ENCODE assay signal across 9 mouse cellular contexts in genomic region chr2:173583455-173583854, GRCm38 (mm10). TPM values are rescaled to one million over a fixed set of nuclear protein-coding genes. Genes with fewer than 3 reads are reported as not detected.
DNase-seq lines count a peak whose midpoint lies in the region; ATAC-seq and TF ChIP-seq lines count a peak whose summit lies in the region.
"Had no signal": no experiment of that assay in that cellular context is flagged by ENCODE, and none has a peak within 500 bp of the region (broad histone marks: within the 10 kb centered on the region; RNA-seq: fewer than 3 reads in every experiment).

No protein-coding gene starts in this region.

- H3K9me3 ChIP-seq in embryonic facial prominence, embryonic 11.5 days (replicated peaks; ENCODE audit: control insufficient read depth, low read length): no peaks in the 10 kb centered on the region
- no peaks in the 10 kb centered on the region for H3K9me3 ChIP-seq in neural tube, embryonic 11.5 days (ENCODE audit: control insufficient read depth, low read length)
- H3K9me3 ChIP-seq: neural tube, embryonic 13.5 days had no signal

- H3K4me3 ChIP-seq in heart, adult 2 months: no peak overlapping the region
- H3K4me3 ChIP-seq in testis, adult 2 months (ENCODE audit: control insufficient read depth, low read depth, low read length): no peak overlapping the region
- H3K4me3 ChIP-seq in embryonic facial prominence, embryonic 11.5 days (ENCODE audit: low read depth, low read length): no peak overlapping the region
- H3K4me3 ChIP-seq in neural tube, embryonic 11.5 days (ENCODE audit: low read depth, low read length): no peak overlapping the region
- H3K4me3 ChIP-seq: neural tube, embryonic 13.5 days had no signal

- H3K27ac ChIP-seq in heart, adult 2 months: no peak overlapping the region
- H3K27ac ChIP-seq in testis, adult 2 months (ENCODE audit: control insufficient read depth, insufficient read depth, low read depth, low read length): no peak overlapping the region
- H3K27ac ChIP-seq in embryonic facial prominence, embryonic 11.5 days (replicated peaks; ENCODE audit: low read depth, low read length): no peak overlapping the region
- H3K27ac ChIP-seq in neural tube, embryonic 11.5 days (ENCODE audit: low read depth, low read length): no peak overlapping the region
- H3K27ac ChIP-seq: neural tube, embryonic 13.5 days had no signal

- 56% methylated on average over 5 of the region's 5 CpGs for WGBS in heart, adult 2 months
- WGBS in embryonic facial prominence, embryonic 11.5 days: 37% methylated on average over 5 of the region's 5 CpGs
- 42% methylated on average over 5 of the region's 5 CpGs for WGBS in neural tube, embryonic 11.5 days

- no peak for ATAC-seq in embryonic facial prominence, embryonic 11.5 days (replicated peaks; ENCODE audit: insufficient number of reproducible peaks, low FRiP score, low TSS enrichment, low read depth)
- ATAC-seq in neural tube, embryonic 11.5 days (ENCODE audit: insufficient read depth, low FRiP score, low TSS enrichment): no peak
- ATAC-seq in inflammation-experienced regulatory T-cells, adult 6 months: no peak

- no peak for TF ChIP-seq EP300 in heart, adult 2 months (IDR thresholded peaks at IDR 0.05; ENCODE audit: insufficient read depth, low read depth, low read length)

- H3K79me2 ChIP-seq in heart, adult 2 months (replicated peaks; ENCODE audit: control insufficient read depth, insufficient read depth, low read length): no peaks in the 10 kb centered on the region

- intact Hi-C loops in heart, adult 2 months (cut with DNase I): no loop called here
- intact Hi-C loops in heart, postnatal 10 days (cut with DNase I): loop anchor here (10.0 kb wide), 1 partner anchor 1091 kb away; no protein-coding TSS in a partner anchor

- DNase-seq in heart, adult 2 months: no peak
- DNase-seq in heart, adult 11 months: no peak
- no peak for DNase-seq in testis, postnatal 10 days (ENCODE audit: low spot score)
- peak; percentile 68 for DNase-seq in embryonic facial prominence, embryonic 11.5 days (ENCODE audit: low spot score)
- peak; percentile 55 for DNase-seq in neural tube, embryonic 11.5 days (ENCODE audit: low spot score)
- DNase-seq in heart, postnatal 10 days: no peak

- H3K4me1 ChIP-seq in heart, adult 2 months (ENCODE audit: control insufficient read depth, insufficient read depth, low read length): no peaks in the 10 kb centered on the region; the same call in 1 of the 2 replicates
- peaks cover 13% of the 10 kb centered on the region for H3K4me1 ChIP-seq in testis, adult 2 months (ENCODE audit: control insufficient read depth, insufficient read depth, low read length)
- peaks cover 4% of the 10 kb centered on the region for H3K4me1 ChIP-seq in embryonic facial prominence, embryonic 11.5 days (ENCODE audit: control insufficient read depth, insufficient read depth, low read length)
- H3K4me1 ChIP-seq in neural tube, embryonic 11.5 days (ENCODE audit: control insufficient read depth, insufficient read depth, low read length): peaks cover 8% of the 10 kb centered on the region

- no peaks in the 10 kb centered on the region; the same call in 1 of the 2 replicates for H3K27me3 ChIP-seq in heart, adult 2 months (ENCODE audit: control insufficient read depth, insufficient read depth, low read length)
- H3K27me3 ChIP-seq in testis, adult 2 months (ENCODE audit: control insufficient read depth, insufficient read depth, low read length): no peaks in the 10 kb centered on the region
- peaks cover 9% of the 10 kb centered on the region for H3K27me3 ChIP-seq in embryonic facial prominence, embryonic 11.5 days (ENCODE audit: control insufficient read depth, insufficient read depth, low read length)
- peaks cover 11% of the 10 kb centered on the region; the same call in 1 of the 2 replicates for H3K27me3 ChIP-seq in neural tube, embryonic 11.5 days (ENCODE audit: control insufficient read depth, insufficient read depth, low read length)

- H3K9ac ChIP-seq in heart, adult 2 months (ENCODE audit: low read depth, low read length): no peak overlapping the region
- H3K9ac ChIP-seq in embryonic facial prominence, embryonic 11.5 days (replicated peaks; ENCODE audit: low read length): no peak overlapping the region
- no peak overlapping the region for H3K9ac ChIP-seq in neural tube, embryonic 11.5 days (ENCODE audit: low read length)
- H3K9ac ChIP-seq: neural tube, embryonic 13.5 days had no signal

- TF ChIP-seq POLR2A in heart, adult 2 months (IDR thresholded peaks at IDR 0.05; ENCODE audit: insufficient read depth, low read depth, low read length): no peak
- no peak for TF ChIP-seq POLR2A in testis, adult 2 months (IDR thresholded peaks at IDR 0.05; ENCODE audit: control insufficient read depth, low read depth, low read length)

- no peaks in the 10 kb centered on the region for H3K36me3 ChIP-seq in heart, adult 2 months (ENCODE audit: control insufficient read depth, insufficient read depth, low read length)
- no peaks in the 10 kb centered on the region for H3K36me3 ChIP-seq in testis, adult 2 months (ENCODE audit: control insufficient read depth, insufficient read depth, low read length)
- H3K36me3 ChIP-seq in embryonic facial prominence, embryonic 11.5 days (replicated peaks; ENCODE audit: control insufficient read depth, insufficient read depth, low read depth, low read length): no peaks in the 10 kb centered on the region
- H3K36me3 ChIP-seq in neural tube, embryonic 11.5 days (ENCODE audit: control insufficient read depth, insufficient read depth, low read length): peaks cover 2% of the 10 kb centered on the region; the same call in 1 of the 2 replicates
- H3K36me3 ChIP-seq: neural tube, embryonic 13.5 days had no signal

- TF ChIP-seq CTCF in heart, adult 2 months (IDR thresholded peaks at IDR 0.05): peak; percentile 79
- TF ChIP-seq CTCF in testis, adult 2 months (IDR thresholded peaks at IDR 0.05; ENCODE audit: control insufficient read depth, insufficient read depth, insufficient replicate concordance, low read depth, low read length): peak; percentile 40; the same call in 1 of the 2 replicates

- no peak overlapping the region for H3K4me2 ChIP-seq in embryonic facial prominence, embryonic 11.5 days (ENCODE audit: low read depth, low read length)
- H3K4me2 ChIP-seq in neural tube, embryonic 11.5 days (ENCODE audit: low read depth): no peak overlapping the region
- H3K4me2 ChIP-seq: neural tube, embryonic 13.5 days had no signal

RNA-seq across cellular contexts. Expression of gene Ankrd60, which starts 5.3 kb away (rescaled TPM):
- total RNA-seq in heart, adult 2 months (2021): not detected
- not detected in 2 replicates for polyA plus RNA-seq in heart, adult 2 months (2012; rRNA removed)
- 462 and 467 TPM in 2 replicates for polyA plus RNA-seq in testis, adult 2 months (2012; rRNA removed)
- polyA plus RNA-seq in embryonic facial prominence, embryonic 11.5 days (2014; fragmentation: Nextera tagmentation; extraction: Ambion mirVana): not detected in 2 replicates
- polyA plus RNA-seq in neural tube, embryonic 11.5 days (2014; fragmentation: Nextera tagmentation; extraction: Ambion mirVana): not detected in 2 replicates
- not detected for polyA plus RNA-seq in inflammation-experienced regulatory T-cells, adult 6 months (2017; shearing (Covaris generic))
- not detected for total RNA-seq in heart, postnatal 10 days (2021)
- polyA plus RNA-seq: neural tube, embryonic 13.5 days had no signal

Comparison
In these comparisons a context has a peak if more than half of its experiments do, and no peak if none do; other contexts are left out.
1. DNase-seq: peak in embryonic facial prominence, embryonic 11.5 days (single experiment) and neural tube, embryonic 11.5 days (single experiment); none in heart, adult 2 months (0 of 2), heart, adult 11 months (single experiment), testis, postnatal 10 days (single experiment) and heart, postnatal 10 days (0 of 2).
2. RNA of gene Ankrd60, which starts 5.3 kb away (polyA plus RNA-seq): 462 to 467 TPM in testis, adult 2 months; not detected in heart, adult 2 months, not detected in embryonic facial prominence, embryonic 11.5 days, not detected in neural tube, embryonic 11.5 days and not detected in inflammation-experienced regulatory T-cells, adult 6 months; every median in the first group is over 100 times any median in the second.